19 mouse cellular contexts compared by ENCODE assay signal in the genomic region with DNA sequence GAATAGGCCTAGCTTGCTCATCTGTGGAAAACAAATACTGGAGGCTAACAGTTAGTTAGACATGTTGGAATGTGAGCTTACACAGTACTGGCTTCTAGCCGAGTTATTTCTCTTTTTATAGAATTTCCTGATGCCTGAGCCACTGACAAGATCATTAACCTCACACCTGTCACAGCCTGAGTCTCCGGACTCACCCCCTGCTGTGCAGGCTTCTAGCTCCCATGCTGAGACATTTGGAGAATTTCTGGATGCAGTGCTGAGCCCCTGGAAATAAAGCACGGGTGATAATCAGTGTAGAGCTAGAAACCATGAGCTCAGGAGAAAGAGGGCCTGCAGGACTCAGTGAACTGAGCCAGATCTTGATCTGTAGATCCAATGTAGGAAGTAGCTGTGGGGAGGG. TPM values are rescaled to one million over a fixed set of nuclear protein-coding genes. Genes with fewer than 3 reads are reported as not detected.
DNase-seq lines count a peak whose midpoint lies in the region; ATAC-seq and TF ChIP-seq lines count a peak whose summit lies in the region.
"Had no signal": no experiment of that assay in that cellular context is flagged by ENCODE, and none has a peak within 500 bp of the region (broad histone marks: within the 10 kb centered on the region; RNA-seq: fewer than 3 reads in every experiment).

No protein-coding gene starts in this region.

- no peak overlapping the region for H3K4me2 ChIP-seq in heart, embryonic 13.5 days
- H3K4me2 ChIP-seq: embryonic facial prominence, embryonic 12.5 days; liver, embryonic 13.5 days had no signal

- ATAC-seq in heart, embryonic 13.5 days (ENCODE audit: extremely low read depth, insufficient number of reproducible peaks, low FRiP score, low TSS enrichment) = no peak
- ATAC-seq: inflammation-experienced regulatory T-cells, adult 6 months had no signal

- peaks cover 17% of the 10 kb centered on the region for H3K4me1 ChIP-seq in heart, embryonic 13.5 days
- H3K4me1 ChIP-seq: embryonic facial prominence, embryonic 12.5 days; hindbrain, embryonic 10.5 days; liver, embryonic 13.5 days had no signal

- no peaks in the 10 kb centered on the region for H3K36me3 ChIP-seq in heart, embryonic 13.5 days
- H3K36me3 ChIP-seq: embryonic facial prominence, embryonic 12.5 days; hindbrain, embryonic 10.5 days; liver, embryonic 13.5 days; midbrain, embryonic 10.5 days had no signal

- no peaks in the 10 kb centered on the region for H3K27me3 ChIP-seq in heart, embryonic 13.5 days (replicated peaks)
- H3K27me3 ChIP-seq: embryonic facial prominence, embryonic 12.5 days; liver, embryonic 13.5 days had no signal

- intact Hi-C loops in left cerebral cortex, adult 2 months (cut with DNase I) = no loop called here

- TF ChIP-seq CTCF in left cerebral cortex, adult 2 months (IDR thresholded peaks at IDR 0.05) = no peak

- no peak overlapping the region for H3K9ac ChIP-seq in heart, embryonic 13.5 days
- H3K9ac ChIP-seq: embryonic facial prominence, embryonic 12.5 days; liver, embryonic 13.5 days had no signal

- WGBS in heart, embryonic 13.5 days = 12% methylated on average over 3 of the region's 3 CpGs

- peak overlapping the region; percentile 67 for H3K27ac ChIP-seq in heart, embryonic 13.5 days (replicated peaks)
- H3K27ac ChIP-seq in left cerebral cortex, adult 2 months = no peak overlapping the region
- H3K27ac ChIP-seq: embryonic facial prominence, embryonic 12.5 days; hindbrain, embryonic 10.5 days; layer of hippocampus, adult 2 months; liver, embryonic 13.5 days; midbrain, embryonic 10.5 days had no signal

- DNase-seq in heart, adult 9 months (ENCODE audit: low spot score in 2 of 2) = no peak
- DNase-seq in kidney, postnatal 14 days = peak; percentile 25
- no peak for DNase-seq in kidney, postnatal 36 days
- DNase-seq in R1 (ENCODE audit: low read depth, low spot score) = peak; percentile 38
- DNase-seq in left cerebral cortex, adult 2 months (ENCODE audit: extremely low spot score in 1 of 2, low spot score in 2 of 2) = no peak
- DNase-seq in urinary bladder, adult 2 months (ENCODE audit: low spot score) = no peak
- DNase-seq: adrenal gland, postnatal 10 days; cerebellum, adult 9-11 months; liver, embryonic 13.5 days; lung, postnatal 10 days; right cerebral cortex, postnatal 14 days had no signal

- H3K4me3 ChIP-seq in heart, embryonic 13.5 days = no peak overlapping the region
- no peak overlapping the region for H3K4me3 ChIP-seq in left cerebral cortex, adult 2 months
- H3K4me3 ChIP-seq: embryonic facial prominence, embryonic 12.5 days; hindbrain, embryonic 10.5 days; layer of hippocampus, adult 2 months; liver, embryonic 13.5 days; midbrain, embryonic 10.5 days had no signal

- H3K9me3 ChIP-seq in heart, embryonic 13.5 days = no peaks in the 10 kb centered on the region
- H3K9me3 ChIP-seq: embryonic facial prominence, embryonic 12.5 days; hindbrain, embryonic 10.5 days; liver, embryonic 13.5 days; midbrain, embryonic 10.5 days had no signal

RNA-seq across cellular contexts. Expression of a gene that starts 13.8 kb away (rescaled TPM):
- polyA plus RNA-seq in heart, embryonic 13.5 days (2015; fragmentation: Nextera tagmentation; extraction: Ambion mirVana) = 0.28 and 0.45 TPM in 2 replicates
- total RNA-seq in left cerebral cortex, adult 2 months (2021) = under 1 TPM; 0.07 to 0.16 TPM
- polyA plus RNA-seq in urinary bladder, adult 2 months (2012; rRNA removed) = 0.01 and 0.04 TPM in 2 replicates
- polyA plus RNA-seq: hindbrain, embryonic 10.5 days; inflammation-experienced regulatory T-cells, adult 6 months; midbrain, embryonic 10.5 days had no signal

RNA-seq across cellular contexts. Expression of a gene that starts 31.9 kb away (rescaled TPM):
- polyA plus RNA-seq in heart, embryonic 13.5 days (2015; fragmentation: Nextera tagmentation; extraction: Ambion mirVana) = 19.1 and 19.4 TPM in 2 replicates
- total RNA-seq in left cerebral cortex, adult 2 months (2021) = 10 to 100 TPM; 57.0 to 63.4 TPM
- 33.8 and 34.4 TPM in 2 replicates for polyA plus RNA-seq in urinary bladder, adult 2 months (2012; rRNA removed)

RNA-seq across cellular contexts. Expression of a gene that starts 32.7 kb away (rescaled TPM):
- polyA plus RNA-seq in heart, embryonic 13.5 days (2015; fragmentation: Nextera tagmentation; extraction: Ambion mirVana) = not detected in 2 replicates
- total RNA-seq in left cerebral cortex, adult 2 months (2021) = not detected
- not detected in 2 replicates for polyA plus RNA-seq in urinary bladder, adult 2 months (2012; rRNA removed)
- total RNA-seq: adrenal gland, postnatal 10 days; gastrocnemius, adult 8-10 months; layer of hippocampus, adult 2 months had no signal
- polyA plus RNA-seq: embryonic facial prominence, embryonic 12.5 days; forebrain, embryonic 11.5 days; hindbrain, embryonic 10.5 days; inflammation-experienced regulatory T-cells, adult 6 months; liver, embryonic 13.5 days; midbrain, embryonic 10.5 days had no signal

Comparison
In these comparisons a context has a peak if more than half of its experiments do, and no peak if none do; other contexts are left out.
1. DNase-seq: peak in kidney, postnatal 14 days (single experiment) and R1 (single experiment); none in heart, adult 9 months (0 of 2), kidney, postnatal 36 days (0 of 2), left cerebral cortex, adult 2 months (0 of 2) and urinary bladder, adult 2 months (single experiment).